Mouse (Mus musculus) adrenal gland, postnatal 4 days (tissue): ENCODE results near the gene Tctn1. TPM values are rescaled to one million over a fixed set of nuclear protein-coding genes. Genes with fewer than 3 reads are reported as not detected.
"Not testable (repeated sequence)": the region's sequence is repeated elsewhere in the genome, so short reads cannot be mapped to it uniquely, and the experiment has no call there.

Source experiments
- DNase-seq, 2 experiments: peaks; one replicate each; pipeline ENCODE4 v3.0.0; 2021 to 2022; ENCODE audit warnings: low spot score in 2 of 2, mixed read lengths in 2 of 2
- total RNA-seq, 2 experiments: library from RNA; stranded (reverse); gene quantifications; 2 replicates each; pipeline ENCODE4 v1.2.3; 2021

Tctn1 gene
- total RNA-seq, 2 experiments from 2014 or later = 23.4 to 24.3 TPM

DNA sequence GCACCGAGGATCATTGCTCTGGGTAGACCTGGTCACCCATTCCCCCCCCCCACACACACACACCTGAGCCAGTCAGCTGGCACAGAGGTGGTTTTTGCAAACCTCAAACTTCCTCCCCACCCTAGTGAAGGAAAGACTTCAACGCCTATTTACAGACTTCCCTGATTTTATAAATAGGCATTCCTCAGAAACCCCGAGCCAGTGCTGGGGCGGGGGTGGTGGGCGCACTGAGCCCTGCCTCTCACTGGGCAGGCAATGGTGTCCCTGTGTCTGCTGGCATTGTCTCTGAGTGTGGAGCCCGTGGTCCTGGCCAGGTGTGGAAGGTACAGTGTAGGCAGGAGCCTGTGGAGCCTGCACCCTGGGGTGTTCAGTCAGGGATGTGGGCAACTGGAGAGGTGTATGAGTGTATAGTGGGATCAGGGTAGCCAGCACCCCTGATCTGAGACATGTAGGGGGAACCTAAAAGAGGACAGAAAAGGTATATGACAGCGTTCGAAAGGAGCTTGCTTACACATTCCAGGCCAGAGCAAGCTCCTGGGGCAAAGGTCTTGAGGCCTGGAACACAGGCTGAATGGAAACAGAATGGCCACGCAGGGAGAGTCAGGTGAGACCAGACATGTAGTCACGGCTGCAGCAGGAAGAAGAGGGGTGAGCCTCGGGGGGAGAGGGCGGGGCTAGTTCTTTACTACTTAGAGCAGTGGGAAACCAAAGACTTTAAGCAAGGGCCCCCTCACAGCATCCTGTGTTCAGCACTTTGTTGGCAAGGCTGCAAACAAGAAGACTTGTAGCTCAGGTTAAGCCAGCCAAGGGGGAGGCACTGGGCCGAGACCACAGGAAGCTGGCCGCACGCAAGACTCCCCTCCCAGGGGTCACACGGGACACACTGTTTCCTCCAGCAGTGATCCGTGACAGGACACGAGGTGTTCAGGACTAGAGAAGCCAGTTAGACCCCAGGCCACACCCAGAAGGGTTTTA lies 44.3 kb downstream of the Tctn1 start:
- no peak for DNase-seq

DNA sequence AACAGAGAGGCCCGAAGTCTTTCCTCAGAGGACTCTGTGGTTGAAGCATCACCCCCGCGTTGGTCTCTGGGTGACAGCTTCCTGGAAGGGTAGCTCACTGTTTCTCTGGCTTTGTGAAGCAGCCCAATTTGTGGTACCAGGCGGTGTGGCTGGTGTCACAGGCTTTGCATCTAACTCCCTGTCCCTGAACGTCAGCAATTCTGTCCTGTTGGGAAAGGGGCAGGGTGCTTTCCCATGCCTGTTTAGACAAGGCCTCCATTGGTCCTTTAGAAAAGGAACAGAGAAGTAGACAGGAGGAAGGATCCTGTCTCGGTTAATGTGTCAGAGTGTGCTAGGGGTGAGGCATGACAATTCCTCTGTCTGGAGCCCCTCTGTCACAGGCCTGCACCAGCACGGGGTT lies 45.3 kb downstream of the Tctn1 start:
- no peak for DNase-seq

DNA sequence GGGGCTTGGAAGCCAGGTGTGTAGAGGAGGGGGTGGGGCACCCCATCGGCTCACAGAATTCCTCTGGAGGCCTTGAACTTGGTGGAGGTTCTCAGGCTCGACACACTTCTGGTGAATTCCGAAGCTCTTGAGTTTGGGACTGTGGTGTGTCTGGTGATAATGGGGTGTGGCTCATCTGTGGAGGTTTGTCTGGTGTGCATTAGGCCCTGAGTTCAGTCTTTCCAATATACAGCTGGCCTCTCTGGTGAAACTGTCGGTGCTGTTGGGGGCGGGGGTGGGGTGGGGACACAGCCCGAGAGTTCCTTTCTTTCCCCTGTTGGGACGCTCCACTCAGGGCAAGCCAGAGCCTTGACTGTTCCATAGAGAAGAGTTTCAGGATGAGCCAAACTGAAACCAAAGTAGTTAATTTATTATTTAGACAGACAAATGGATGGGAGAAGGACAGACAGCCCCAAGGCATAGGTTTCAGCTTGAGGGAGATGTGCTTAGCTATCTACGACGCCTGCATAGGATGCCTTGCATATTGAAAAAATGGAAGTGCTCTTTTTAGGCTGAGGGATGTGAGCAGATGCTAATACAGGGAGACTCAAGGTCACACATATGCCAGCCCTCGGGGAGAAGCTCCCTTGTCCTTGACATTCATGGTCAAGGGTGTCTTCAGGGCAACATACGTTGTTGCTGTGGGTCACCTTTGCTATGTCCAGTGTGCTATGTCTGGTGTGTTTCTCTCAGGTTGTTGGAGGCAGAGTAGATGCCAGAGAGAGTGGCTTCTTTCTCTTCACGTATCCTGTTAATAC lies 46.0 kb downstream of the Tctn1 start:
- no peak for DNase-seq

DNA sequence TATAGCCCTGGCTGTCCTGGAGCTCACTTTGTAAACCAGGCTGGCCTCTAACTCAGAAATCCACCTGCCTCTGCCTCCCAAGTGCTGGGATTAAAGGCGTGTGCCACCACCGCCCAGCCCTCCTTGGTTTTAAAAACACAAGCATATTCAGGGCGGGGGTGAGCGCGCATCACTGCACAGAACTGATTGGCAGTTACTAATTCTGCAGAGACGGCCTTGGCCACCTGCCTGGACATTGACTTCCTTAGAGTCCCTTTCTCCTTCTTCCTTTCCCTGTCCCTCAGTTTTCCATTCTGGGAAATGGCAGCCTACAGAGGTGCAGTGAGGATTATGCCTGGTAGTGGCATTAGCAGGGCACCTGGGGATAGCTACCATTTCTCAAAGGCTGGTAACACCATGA lies 46.6 kb downstream of the Tctn1 start:
- DNase-seq = no peak

DNA sequence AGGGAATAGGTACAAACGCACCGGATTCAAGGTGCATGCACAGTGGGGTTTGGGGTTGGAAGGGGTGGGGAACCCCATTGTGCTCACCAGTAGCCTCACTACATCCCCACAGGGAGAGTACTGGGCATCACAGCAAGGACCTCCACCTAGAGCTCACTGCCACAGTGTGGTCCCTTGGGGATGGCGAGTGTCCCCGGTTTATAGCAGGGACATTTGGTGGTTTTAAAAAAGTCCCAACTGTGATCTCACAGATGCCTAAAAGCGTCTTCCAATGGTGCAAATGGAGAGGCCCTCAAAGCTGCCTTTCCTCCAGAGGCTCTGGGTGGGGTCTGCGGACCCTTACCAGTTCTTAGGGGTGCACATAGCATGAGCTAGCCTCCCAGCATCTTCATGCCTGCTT lies 50.4 kb downstream of the Tctn1 start:
- no peak for DNase-seq

DNA sequence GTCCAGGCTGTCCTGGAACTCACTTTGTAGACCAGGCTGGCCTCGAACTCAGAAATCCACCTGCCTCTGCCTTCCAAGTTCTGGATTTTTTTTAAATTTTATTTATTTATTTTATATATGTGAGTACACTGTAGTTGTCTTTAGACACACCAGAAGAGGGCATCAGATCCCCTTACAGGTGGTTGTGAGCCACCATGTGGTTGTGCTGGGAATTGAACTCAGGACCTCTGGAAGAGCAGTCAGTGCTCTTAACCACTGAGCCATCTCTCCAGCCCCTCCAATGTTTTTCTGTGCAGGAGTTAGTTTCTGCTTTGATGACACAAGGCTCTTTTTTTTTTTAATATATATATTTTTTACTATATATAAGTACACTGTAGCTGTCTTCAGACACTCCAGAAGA lies 51.4 kb downstream of the Tctn1 start:
- not testable (repeated sequence) for DNase-seq

DNA sequence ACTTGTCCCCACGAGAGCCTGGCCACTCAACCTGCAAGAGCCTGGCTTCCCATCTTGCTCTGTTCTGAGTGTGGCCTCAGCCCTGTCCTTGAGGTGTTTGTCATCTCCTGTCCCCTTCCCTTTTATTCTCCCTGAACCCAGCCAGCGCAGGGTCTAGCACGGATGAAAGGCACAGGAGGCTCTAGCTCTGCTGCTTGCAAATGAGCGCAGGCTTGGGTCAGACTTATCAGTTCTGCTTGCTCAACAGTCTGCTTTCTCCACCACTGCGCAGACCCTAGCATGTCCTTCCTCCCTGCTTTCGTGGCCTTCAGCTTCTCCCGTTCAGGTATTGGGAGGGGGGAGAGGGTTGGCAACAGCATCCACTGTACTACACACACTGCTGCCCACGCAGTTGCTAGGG lies 52.1 kb downstream of the Tctn1 start:
- no peak for DNase-seq

DNA sequence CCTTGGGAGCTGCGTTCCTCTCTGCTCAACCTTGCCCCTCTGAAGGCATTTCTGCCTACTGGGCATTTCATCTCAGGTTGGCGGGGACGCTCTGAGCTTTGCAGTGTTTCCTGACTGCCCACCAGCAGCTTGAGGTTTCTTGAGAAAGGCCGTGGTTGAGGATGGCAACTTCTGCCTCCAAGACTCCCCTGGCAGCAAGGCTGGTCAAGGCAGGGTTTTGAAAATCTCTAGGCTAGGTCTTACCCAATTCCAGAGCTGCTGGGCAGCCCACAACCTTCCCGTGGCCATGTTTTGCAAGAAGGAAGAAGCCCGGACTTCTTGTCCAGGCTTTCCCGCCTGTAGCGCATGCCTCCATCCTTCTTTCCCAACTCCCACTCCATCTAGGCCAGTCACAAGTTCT lies 53.4 kb downstream of the Tctn1 start:
- DNase-seq = no peak

DNA sequence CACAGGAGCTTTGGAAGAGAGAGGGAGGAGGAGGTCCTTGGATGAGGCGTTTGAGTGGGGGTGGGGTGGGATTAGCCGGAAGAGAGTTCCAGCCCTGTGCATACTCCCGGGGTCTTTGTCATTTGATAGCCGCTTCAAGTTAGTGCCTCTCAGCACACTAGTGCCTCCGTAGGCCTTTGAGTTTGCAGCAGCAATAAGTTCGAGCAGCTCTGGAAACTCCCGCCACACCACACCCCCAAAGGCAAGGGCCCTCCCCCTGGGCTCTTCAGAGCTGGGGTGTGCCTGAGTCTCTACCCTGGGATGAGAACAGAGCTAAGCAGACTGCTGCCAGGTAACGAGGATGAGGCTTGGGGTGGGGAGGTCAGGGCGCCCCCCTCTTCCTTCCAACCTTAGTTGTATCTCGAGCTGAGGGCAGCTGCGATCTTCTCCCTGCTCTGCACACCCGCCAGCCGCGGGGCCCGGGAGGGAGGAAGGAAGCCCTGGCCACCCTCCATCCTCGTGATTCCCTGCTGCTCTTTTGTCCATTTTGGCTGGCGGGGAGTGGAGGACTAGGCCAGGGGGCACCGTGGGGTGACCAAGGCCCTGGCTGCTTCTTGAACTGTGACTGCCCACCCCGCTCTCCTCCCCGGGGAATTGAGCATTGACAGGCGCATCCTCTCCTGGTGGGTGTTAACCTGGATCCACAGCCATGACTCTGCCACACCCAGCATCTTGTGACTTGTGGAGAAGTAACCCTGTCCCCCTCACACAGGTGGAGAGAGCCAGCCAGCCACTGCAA lies 54.5 kb downstream of the Tctn1 start:
- DNase-seq = no peak

DNA sequence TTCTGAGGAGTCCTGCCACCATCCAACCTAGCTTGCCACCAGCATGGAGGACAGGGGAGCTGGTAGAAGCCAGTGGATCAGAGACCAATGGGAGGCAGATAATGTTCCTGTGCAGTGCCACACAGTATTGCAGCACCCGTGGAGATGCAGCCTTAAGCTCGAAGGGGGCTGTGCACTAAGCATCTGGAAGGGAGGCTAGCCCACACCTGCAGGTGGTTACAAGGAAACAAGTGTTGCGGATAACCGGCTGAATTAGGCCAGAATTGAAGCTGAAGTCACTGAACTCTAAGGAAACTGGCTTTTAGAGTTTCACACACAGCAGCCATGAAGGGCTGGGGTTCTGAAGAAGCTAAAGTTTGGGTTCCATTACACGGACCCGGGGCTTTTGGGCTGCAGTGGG lies 55.4 kb downstream of the Tctn1 start:
- DNase-seq = no peak

DNA sequence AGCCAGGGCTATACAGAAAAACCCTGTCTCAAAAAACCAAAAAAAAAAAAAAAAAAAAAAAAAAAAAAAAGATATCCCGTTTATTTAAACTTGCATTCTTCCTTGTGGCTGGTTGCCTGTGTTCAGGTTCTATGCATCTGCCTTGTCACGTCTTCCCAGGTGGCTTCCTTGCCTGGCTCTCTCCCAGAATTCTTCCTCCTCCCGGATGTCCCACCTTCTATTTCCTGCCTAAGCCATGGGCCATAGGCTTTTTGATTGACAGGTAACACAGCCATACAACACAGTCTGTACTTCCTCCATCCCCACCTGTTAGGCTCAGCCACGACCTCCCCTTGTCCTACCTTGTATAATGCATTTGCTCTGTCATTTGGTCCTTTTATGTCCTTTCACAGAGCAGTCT lies 57.8 kb downstream of the Tctn1 start, which contains the start of gene Hvcn1:
Hvcn1 (plus strand) TSS at position 330 of the 400 bp plus-strand sequence.
- no peak for DNase-seq

DNA sequence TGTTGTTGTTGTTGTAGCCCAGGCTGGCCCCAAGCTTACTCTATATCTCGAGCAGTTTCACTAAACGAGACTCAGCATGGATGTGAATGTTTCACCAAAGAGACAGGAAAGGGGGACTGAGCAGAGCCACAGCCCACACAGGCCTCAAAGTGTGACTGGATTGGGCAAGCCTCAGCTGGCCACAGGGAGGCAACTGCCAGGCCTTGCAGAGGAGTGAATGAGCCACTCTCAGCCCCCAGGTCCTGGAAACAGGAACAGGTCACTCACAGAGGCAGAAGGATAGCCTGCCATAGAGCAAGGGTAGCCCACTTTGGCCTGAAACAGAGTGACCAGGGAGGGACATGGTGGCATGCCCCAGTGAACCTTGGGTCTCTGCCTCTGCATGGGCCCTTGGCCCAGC lies 60.1 kb downstream of the Tctn1 start:
- DNase-seq = no peak

DNA sequence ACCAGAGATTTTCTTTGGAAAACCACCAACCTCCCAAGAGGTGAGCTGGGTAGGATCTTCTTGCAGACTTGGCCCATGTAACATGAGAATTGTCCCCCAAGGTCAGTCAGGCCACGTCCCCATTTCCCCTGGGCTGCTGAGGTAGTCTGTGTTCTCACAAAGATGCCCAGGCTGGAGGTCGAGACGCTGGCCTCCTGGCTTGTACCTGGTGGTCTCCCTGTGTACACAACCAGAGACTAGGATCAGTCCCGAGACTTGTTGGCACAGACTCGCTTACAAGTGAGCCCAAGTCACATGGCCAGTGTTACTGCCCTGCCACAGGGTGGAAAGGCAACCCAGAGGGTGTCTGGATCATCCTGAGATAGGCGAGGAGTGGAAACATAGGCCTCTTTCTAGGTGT lies 62.4 kb downstream of the Tctn1 start:
- DNase-seq = no peak

DNA sequence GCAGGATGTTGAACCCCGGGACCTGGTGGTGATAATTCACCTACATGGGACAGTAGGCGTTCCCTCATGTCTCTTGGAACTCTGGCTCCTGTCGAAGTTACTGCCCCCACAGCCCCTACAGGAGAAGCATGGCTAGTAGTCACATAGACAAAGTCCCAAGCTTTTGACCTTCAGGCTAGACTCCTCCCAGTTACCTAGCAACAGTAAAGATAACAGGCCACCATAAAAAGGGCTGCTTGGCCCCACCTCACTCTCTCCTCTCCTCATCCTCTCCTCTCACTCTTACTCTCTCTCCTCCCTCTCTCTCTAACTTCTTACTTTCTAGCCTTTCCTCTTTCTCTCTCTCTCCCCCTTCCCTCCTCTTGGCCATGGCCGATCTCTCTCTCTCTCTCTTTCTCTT lies 63.4 kb downstream of the Tctn1 start:
- DNase-seq = no peak

DNA sequence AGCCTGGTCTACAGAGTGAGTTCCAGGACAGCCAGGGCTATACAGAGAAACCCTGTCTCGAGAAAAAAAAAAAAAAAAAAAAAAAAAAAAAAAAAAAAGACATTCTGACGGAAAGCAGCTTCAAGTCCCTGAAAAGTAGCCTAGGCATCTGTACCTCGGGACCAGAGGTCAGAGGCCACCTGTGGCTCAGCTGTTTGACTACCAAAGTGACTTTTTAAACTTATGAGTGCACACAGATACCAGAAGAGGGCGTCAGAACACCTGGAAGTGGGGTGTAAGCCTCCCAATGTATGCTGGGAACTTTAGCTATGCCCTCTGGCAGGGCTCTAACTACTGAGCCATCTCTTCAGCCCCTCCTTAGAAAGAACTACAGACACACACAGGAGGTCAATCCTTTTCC lies 71.9 kb downstream of the Tctn1 start:
- DNase-seq = no peak

DNA sequence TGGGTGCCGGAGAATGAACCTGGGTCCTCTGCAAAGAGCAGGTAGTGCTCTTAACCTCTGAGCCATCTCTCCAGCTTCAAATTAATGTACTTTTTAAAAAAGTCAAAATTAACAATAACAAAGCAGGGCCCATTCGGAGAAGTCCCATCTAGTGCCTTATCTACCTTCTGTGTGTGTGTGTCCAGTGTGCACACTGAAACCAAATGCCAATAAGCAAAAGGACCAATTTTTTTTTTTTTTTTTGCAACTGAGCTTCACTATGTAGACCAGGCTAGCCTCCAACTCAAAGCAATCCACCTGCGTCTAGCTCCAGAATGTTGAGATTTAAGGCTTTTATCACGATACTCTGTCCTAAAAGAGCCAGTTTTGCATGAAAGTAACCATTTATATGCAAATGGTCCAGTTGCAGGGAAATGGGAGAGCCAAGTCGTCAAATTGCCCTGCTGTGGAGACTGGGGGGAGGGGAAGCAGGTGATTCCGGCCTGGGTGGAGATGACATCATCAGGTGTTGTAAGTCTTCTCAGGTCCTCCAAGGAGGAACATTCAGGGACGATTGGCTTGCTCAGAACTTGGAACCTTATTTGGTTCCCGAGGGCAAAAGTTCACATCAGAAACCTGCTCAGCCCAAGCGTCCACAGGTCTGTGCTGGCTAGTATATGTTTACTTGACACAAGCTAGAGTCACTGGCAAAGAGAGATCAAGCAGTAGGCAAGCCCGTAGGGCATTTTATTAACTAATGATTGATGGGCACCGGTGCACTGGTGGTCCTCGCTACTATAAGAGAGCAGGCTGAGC lies 72.8 kb downstream of the Tctn1 start:
- DNase-seq = no peak

DNA sequence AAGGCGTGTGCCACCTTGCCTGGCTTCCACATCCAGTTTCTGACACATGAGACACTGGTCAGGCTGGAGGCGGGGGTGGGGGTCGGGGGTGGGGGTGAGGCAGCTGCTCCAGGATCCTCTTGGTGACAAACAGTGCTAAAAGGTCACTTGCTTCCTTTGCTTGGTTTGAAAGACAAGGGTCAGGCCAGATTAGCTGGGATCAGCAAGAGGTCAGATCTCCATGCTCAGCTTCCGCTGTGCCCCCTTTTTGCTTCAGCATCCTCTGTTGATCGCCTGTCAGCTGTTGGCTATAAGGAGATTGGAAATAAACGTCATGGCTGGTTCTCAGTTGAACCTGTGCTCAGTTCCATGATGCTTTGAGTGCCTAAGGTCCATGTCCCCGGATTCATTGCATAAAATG lies 73.8 kb downstream of the Tctn1 start:
- DNase-seq = no peak

DNA sequence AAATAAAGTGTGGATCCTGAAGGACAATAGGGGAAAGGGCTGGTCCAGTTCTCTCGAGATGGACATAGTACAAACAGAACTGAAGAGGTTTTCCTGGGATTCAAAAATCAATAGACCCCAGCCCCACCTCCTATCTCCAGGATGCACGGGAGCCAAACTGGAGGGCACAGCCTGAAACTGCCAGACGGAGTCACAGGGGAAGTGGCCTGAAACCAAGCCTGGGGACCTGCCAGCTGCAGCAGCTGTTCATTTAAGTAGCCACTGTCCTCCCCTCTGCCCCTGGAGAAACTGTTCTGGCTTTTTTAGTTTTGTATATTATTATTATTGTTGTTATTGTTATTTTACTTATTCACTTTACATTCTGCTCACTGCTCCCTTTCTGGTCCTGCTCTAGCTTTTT lies 75.1 kb downstream of the Tctn1 start:
- no peak for DNase-seq
